Mouse (Mus musculus) retina, adult 2 months (tissue): ENCODE results near the gene Mrgpra1.
"Not testable (repeated sequence)": the region's sequence is repeated elsewhere in the genome, so short reads cannot be mapped to it uniquely, and the experiment has no call there.

Experiments used
- DNase-seq: peaks from one replicate; pipeline ENCODE4 v3.0.0-alpha.2; 2012; ENCODE audit warnings: low read depth, low spot score

Mrgpra1 gene

DNA sequence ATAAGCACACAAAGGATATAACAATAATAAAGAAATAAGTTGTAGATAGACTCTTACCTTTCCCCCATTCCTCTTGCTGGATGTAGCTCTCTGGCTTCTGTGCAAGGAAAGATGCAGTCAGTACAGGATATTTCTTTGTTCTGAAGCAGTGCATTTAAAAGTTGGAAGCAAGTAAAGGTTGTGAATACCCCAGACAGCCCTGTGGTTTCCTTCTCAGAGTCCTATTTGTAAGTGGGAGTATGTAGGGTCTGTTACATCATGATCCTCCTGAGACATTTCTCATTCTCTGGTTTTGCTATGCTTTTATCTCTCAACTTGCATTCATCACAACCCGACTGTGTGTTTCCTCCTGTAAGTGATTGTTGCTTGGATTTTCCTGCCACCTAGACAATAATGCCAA lies at the start of gene Mrgpra1:
Gene Mrgpra1 (minus strand): TSS at position 101 of the 400 bp plus-strand sequence.
- no peak for DNase-seq

DNA sequence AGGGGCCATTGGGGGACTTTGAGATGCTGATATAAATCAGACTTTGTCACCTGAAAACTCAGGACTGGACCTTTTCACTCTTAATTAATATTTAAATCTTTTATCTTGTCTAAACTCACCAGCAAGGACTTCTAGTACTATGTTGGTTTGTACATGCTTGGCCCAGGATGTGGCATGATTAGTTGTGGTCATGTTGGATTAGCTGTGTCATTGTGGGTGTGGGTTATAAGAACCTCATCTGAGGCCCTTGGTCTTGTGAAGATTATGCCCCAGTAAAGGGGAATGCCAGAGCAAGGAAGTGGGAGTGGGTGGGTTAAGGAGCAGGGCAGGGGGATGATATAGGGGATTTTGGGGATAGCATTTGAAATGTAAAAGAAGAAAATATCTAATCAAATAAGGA lies 47.1 kb upstream of the Mrgpra1 start:
- no peak for DNase-seq

DNA sequence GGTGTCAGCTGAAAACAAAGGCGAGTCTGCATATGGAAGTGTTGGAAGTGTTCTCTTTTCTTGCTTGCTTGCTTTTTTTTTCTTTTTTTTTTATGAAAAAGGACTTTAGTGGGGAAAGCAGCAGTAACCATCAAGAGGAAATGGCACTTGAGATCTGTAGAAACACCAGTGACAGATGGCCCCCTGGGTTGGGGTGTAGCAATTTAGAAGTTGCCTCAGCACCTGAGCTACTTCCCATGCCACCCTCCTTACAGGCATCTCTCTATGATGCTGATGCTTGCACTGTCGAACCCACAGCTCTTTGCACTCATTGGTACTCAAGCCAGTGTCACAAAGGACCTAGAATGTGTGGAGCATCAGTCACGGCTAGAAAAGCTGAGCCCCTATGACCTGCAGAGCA lies 5.6 kb downstream of the Mrgpra1 start:
- no peak for DNase-seq

DNA sequence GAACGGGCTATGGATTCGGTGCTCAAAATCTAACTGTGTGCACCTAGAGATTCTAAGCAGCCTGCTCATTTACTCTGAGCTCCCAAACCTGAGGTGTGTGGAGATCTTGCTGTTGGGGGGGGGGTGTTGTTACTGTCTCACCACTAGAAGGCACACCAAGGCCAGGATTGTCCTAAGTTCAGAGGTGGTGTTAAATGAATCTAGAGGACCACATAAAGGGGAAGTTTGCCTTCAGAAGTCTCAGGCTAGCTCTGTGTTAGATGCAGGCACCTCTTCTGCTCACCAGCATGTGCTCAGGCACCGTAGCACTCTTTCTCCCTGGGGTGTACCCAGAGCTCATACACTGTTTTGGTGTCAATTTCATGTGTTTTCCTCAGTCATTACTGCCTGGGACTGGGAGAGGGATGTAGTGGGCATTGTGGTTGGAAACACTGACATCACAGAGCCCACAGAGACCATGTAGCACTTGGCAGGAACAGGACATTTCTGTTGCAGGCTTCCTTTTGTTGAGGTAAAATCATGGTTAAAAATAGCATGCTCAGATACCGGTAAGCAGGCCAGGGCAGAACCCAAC lies 8.0 kb downstream of the Mrgpra1 start:
- DNase-seq = no peak

DNA sequence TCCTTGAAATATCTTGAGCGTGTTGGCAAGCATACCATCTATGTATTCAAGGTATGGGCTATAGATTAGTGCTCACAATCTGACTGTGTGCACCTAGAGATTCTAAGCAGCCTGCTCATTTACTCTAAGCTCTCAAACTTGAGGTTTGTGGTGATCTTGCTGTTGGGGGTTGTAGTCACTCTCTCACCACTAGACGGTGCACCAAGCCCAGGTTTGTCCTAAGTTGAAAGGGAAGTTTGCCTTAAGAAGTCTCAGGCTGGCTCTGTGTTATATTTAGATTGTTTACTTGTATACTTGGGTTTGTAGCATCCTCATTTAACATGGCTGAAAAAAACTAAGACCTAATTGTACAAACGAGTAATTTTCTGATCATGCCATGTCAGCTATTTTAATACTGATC lies 12.2 kb downstream of the Mrgpra1 start:
- not testable (repeated sequence) for DNase-seq

DNA sequence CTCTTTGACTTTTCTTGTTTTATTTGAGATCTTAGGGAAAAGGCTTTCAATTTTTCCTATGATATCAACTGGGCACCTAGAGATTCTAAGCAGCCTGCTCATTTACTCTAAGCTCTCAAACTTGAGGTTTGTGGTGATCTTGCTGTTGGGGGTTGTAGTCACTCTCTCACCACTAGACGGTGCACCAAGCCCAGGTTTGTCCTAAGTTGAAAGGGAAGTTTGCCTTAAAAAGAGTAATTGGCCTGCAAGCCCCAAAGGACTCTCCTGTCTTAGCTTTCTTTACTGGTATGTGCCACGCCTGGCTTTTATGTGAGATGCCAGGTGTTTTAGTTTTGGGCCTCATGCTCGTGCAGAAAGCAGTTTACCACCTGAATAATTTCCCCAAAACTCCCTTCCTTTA lies 12.7 kb downstream of the Mrgpra1 start:
- not testable (repeated sequence) for DNase-seq

DNA sequence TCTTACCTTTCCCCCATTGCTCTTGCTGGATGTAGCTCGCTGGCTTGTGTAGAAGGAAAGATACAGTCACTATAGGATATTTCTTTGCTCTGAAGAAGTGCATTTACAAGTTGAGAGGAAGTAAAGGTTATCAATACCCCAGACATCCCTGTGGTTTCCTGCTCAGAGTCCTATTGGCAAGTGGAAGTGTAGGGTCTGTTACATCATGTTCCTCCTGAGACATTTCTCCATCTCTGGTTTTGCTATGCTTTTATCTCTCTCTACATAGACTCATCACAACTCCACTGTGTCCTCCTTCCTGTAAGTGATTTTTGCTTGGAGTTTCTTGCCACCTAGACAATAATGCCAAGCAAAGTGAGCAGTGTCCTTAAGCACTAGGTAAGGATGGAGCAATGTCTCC lies 35.7 kb downstream of the Mrgpra1 start:
- DNase-seq = no peak

DNA sequence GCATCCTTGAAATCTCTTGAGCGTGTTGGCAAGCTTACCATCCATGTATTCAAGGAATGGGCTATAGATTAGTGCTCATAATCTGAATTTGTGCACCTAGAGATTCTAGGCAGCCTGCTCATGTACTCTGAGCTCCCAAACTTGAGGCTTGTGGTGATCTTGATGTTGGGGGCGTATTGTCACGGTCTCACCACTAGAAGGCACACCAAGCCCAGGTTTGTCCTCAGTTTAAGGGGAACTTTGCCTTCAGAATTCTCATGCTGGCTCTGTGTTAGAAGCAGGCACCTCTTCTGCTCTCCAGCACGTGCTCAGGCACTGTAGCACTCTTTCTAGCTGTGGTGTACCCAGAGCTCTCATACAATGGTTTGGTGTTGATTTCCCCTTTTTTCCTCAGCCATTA lies 41.8 kb downstream of the Mrgpra1 start:
- DNase-seq = no peak

DNA sequence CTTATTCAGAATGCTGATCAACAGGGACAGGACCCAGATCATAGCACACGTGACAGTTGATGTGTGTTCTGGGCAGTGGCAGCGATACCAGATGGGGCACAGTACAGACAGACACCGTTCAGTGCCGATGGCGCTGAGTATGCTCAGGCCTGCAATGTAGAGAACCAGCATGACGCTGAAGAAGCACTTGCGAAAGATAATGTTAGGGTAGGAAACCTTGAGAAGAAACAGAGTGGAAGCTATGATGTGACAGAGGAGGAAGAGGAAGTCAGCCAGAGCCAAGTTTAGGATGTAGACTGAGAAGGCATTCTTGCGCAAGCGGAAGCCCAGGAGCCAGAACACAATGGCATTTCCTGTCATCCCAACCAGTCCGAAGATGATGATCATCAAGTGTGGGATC lies 44.2 kb downstream of the Mrgpra1 start:
- DNase-seq = no peak

DNA sequence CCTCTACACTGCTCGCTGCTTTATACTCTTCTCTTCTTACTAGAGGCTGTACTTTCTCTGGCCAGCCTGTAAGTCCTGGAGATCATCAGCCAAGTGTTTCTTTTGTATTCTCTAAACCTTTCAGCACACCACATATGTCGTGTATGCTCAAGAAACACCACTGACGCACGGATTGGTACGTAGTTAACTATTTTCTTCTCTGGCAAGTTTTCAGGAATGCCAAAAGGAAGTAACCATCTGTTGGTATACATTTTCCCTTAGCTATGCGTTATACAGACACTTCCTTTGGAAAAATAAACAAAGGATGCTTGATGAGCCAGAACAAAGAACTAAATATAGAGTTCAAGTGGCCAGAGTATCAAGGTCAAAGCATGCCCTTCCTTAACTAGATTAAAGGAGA lies 49.4 kb downstream of the Mrgpra1 start:
- not testable (repeated sequence) for DNase-seq

DNA sequence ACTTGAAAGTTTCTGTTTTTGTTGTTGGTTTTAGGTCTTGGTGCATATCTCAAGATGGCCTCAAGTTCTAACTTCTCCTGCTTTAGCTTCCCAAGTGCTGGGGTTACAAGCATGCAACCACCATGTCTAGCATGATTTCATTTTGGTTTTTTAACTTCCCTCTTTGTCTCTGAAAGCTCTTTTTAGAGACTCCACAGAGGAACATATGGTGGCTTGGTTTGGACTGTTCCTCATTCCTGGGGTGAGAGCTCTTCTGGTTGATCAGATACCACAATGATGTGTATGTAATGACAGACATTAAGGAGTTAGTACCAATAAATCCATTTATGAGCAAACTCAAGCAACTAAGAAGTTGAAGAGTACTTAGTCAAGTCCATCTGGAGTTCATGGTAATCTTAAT lies 54.4 kb downstream of the Mrgpra1 start:
- not testable (repeated sequence) for DNase-seq
